Mouse (Mus musculus): ENCODE results near the gene Prss38. TPM values are rescaled to one million over a fixed set of nuclear protein-coding genes. Genes with fewer than 3 reads are reported as not detected.

Gene Prss38
- not detected for total RNA-seq (2021)

- intact Hi-C loops (cut with DNase I) = no loop called here
- no peak for DNase-seq
Measured at GRCm38 (mm10) chr11:59375475-59375874, at the start of gene Prss38. TSS of gene Prss38 (minus strand) at chr11:59375657.

- DNase-seq = no peak
- intact Hi-C loops (cut with DNase I) = no loop called here
Measured at GRCm38 (mm10) chr11:59423010-59423588, 47.6 kb upstream of the Prss38 start.

GRCm38 (mm10) chr11:59421967-59422366 is 46.5 kb upstream of the Prss38 start:
- intact Hi-C loops (cut with DNase I) = no loop called here
- DNase-seq = no peak

- no peak for DNase-seq
- intact Hi-C loops (cut with DNase I) = no loop called here
Measured at GRCm38 (mm10) chr11:59421436-59421835, 46.0 kb upstream of the Prss38 start.

- DNase-seq = no peak
- intact Hi-C loops (cut with DNase I) = no loop called here
Measured at GRCm38 (mm10) chr11:59418708-59419107, 43.3 kb upstream of the Prss38 start.

GRCm38 (mm10) chr11:59412999-59413863 is 37.8 kb upstream of the Prss38 start:
- DNase-seq = no peak
- intact Hi-C loops (cut with DNase I) = no loop called here

GRCm38 (mm10) chr11:59412058-59412457 is 36.6 kb upstream of the Prss38 start:
- intact Hi-C loops (cut with DNase I) = no loop called here
- no peak for DNase-seq

GRCm38 (mm10) chr11:59410851-59411250 is 35.4 kb upstream of the Prss38 start:
- intact Hi-C loops (cut with DNase I) = no loop called here
- DNase-seq = no peak

GRCm38 (mm10) chr11:59405761-59406160 is 30.3 kb upstream of the Prss38 start:
- no peak for DNase-seq
- intact Hi-C loops (cut with DNase I) = no loop called here

GRCm38 (mm10) chr11:59400876-59401275 is 25.4 kb upstream of the Prss38 start:
- intact Hi-C loops (cut with DNase I) = no loop called here
- DNase-seq = no peak

- no peak for DNase-seq
- intact Hi-C loops (cut with DNase I) = no loop called here
Measured at GRCm38 (mm10) chr11:59399830-59400229, 24.4 kb upstream of the Prss38 start.

GRCm38 (mm10) chr11:59397536-59398371 is 22.3 kb upstream of the Prss38 start:
- intact Hi-C loops (cut with DNase I) = no loop called here
- no peak for DNase-seq

- no peak for DNase-seq
- intact Hi-C loops (cut with DNase I) = no loop called here
Measured at GRCm38 (mm10) chr11:59394451-59394850, 19.0 kb upstream of the Prss38 start.

- intact Hi-C loops (cut with DNase I) = no loop called here
- peak; percentile 58 to 60 for DNase-seq
Measured at GRCm38 (mm10) chr11:59393591-59393990, 18.1 kb upstream of the Prss38 start.

GRCm38 (mm10) chr11:59392300-59392699 is 16.8 kb upstream of the Prss38 start:
- intact Hi-C loops (cut with DNase I) = no loop called here
- DNase-seq = no peak

GRCm38 (mm10) chr11:59390470-59390869 is 15.0 kb upstream of the Prss38 start:
- intact Hi-C loops (cut with DNase I) = no loop called here
- peak in 1 of 2 experiments; percentile 35 for DNase-seq

- intact Hi-C loops (cut with DNase I) = no loop called here
- no peak for DNase-seq
Measured at GRCm38 (mm10) chr11:59389617-59390016, 14.2 kb upstream of the Prss38 start.

- intact Hi-C loops (cut with DNase I) = no loop called here
- DNase-seq = no peak
Measured at GRCm38 (mm10) chr11:59388806-59389205, 13.3 kb upstream of the Prss38 start.

- no peak for DNase-seq
Measured at GRCm38 (mm10) chr11:59387471-59387870, 12.0 kb upstream of the Prss38 start.

GRCm38 (mm10) chr11:59385123-59385522 is 9.7 kb upstream of the Prss38 start:
- intact Hi-C loops (cut with DNase I) = no loop called here
- peak; percentile 26 to 58 for DNase-seq

More at GRCm38 (mm10) chr11:59387471-59387870, 12.0 kb upstream of the Prss38 start:
- intact Hi-C loops (cut with DNase I) = no loop called here

- peak; percentile 37 to 52 for DNase-seq
- intact Hi-C loops (cut with DNase I) = no loop called here
Measured at GRCm38 (mm10) chr11:59384441-59384959, 9.0 kb upstream of the Prss38 start.
